Mouse (Mus musculus): ENCODE results near the gene Gbx1.

Gbx1 gene

DNA sequence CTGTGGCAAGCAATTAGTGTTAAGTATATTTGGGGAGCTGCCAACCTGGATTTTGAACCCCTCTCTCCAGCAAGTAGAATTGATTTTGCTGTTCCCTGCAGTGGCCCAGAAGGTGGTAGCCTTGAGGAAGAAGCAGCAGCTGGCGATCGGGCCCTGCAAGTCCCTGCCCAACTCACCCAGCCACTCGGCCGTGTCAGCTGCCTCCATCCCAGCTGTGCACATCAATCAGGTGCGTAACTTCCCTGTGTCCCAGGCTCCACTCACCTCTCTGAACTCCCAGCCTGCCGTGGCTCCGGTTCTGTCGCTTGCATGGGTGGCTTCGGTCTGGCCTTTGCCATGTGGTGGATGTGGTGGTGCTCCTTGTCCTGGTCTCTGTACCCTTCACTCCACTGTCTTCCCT is 49.1 kb downstream of the Gbx1 start:
- no peak for DNase-seq (ENCODE audit: low spot score in 2 of 2)

DNA sequence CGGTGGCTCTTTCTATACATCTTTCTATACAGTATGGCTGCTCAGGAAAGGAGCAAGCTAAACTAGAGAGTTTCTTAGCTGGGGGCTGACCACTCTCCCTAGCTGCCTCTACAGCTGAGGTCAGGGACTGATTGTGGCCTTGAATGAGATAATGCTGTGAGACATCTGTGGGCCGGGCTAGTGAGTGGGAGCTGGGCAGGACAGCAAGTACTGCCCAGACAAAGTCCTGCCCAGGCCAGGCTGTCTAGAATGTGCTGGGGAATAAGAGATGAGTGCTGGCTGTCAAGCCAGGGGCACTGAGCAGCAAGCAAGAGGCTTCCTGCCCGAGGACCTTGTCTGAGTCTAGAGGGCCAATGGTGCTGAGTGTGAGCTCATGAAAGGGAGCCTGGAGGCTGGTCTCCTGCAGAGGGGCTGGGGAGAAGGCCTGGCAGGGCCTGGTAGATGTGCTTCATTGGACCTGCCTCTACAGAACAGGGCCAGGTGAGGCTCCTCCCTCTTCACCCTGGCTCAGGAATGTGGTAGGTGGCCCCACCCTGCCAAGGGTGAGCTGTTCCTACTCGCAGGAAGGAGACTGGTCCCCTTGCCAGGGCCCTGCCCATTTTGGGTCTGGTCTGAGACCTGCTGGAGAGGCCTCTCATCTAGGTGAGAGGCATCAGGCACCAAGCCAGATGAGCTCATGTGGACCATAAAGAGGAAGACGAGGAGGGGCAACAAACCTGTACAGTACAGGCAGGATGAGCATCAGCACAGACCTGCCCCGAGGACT is 51.3 kb downstream of the Gbx1 start:
- peak; percentile 73 to 85 for DNase-seq (ENCODE audit: low spot score in 2 of 2)

DNA sequence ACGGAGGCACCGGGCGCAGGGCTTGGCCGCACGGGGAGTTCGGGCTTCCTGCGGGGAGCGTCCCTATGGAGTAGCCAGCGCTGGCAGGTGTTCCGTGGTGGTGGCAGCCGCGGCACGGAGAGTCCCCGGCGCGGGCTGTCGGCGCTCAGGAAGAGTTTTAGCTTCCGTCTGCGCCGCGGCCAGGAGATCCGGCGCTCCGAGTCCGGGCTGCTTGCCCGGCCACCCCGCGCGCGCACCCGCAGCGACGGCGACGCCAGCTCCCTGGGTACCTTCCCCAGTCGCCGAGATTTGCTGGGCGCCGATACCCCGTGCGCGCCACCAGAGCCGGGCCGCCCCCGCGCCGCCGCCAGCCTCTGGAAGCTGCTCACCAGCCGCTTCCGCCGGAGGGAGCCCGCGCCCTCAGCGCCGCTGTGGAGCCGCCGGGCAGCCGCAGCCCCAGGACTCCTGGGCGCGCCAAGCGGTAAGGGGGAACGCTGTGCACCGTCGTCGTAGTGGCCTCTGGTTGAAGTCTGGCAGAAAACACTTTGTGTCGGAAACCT is 52.2 kb downstream of the Gbx1 start:
- DNase-seq (ENCODE audit: low spot score in 2 of 2): peak in 1 of 2 experiments; percentile 22

DNA sequence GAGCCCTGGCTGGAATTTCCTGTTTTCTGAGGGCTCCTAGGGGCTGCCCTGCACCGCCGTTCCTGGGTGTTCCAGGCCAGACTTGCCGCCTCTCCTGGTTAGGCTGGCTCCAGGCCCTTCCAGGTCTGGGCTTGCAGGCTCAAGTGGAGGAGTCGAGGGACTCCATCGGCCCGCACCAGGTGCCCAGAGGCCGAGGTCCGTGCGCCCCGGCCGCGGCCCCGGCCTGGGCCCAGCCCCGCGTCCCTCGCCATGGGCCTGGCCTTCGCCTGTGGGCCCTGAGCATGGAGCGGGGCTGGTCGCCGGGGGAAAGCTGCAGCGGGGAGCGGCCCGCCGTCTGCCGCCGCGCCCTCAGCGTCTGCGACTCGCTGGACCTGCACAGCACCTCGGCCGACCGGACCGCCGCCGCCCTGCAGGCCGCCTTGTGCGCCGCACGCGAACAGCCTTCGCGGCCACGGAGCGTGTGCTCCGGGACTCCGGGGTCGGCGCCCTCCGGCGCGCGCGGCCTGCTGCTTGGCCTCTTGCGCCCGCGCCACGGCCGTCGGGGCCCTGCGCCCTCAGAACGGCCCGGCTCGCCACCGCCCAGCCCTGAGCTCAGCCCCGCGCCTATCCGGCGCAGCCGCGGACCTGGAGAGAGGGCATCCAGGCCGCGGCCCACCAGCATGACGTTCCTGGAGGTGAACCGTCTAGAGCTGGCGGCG is 52.8 kb downstream of the Gbx1 start:
- peak; percentile 75 to 77 for DNase-seq (ENCODE audit: low spot score in 2 of 2)

DNA sequence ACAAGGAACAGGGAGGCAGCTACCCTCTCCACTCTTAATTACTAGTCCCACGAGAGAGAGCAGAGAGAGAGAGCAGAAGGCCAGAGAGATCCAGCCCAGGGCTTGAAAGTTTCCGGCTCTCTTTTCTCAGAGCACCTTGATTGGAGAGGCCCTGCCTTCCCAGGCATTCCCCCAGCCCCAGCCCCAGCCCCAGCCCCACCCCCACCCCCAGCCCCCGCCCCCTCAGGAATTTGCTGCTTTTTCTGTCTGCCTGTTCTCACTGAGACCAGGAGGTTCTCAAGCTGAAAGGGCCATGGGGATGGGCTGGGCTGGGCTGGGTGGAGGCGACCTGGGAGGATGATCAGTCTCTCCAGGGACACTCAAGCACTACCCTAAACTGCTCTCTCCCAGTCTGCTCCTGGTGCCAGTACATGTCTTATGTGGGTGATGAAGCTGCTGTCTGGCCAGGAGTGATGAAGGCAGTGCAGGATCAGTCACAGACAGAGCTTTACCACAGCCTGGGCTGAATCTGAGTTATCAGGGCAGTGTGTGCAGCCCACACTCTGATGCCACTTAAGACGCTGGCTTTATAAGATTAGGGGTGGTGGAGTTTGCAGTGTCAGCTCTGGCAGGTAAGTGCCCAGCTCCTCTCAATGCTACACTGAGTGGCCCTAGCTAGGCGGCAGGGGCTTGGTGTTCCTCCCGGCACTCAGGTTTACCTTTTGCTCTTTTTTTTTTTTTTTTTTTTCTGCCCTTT is 54.0 kb downstream of the Gbx1 start:
- DNase-seq (ENCODE audit: low spot score in 2 of 2): no peak

DNA sequence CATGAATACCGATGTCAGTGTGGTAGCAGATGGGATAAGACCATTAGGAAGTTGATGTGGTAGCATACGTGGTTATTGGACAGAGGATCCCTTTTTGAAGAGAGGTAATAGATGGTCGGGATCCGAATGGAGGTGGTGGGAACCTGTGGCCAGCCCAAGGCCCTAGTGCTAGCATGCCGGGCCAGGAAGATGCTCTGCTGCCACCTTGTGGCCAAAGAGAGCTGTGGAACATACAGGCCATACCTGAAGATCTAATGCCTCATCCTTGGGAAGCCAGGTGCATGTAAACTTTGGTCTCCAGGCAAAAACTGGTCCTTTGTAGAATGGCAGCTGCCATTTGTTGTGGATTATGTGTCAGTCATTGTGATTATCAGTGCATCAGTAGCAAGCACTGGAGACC is 56.4 kb downstream of the Gbx1 start:
- DNase-seq (ENCODE audit: low spot score in 2 of 2): peak in 1 of 2 experiments; percentile 76

DNA sequence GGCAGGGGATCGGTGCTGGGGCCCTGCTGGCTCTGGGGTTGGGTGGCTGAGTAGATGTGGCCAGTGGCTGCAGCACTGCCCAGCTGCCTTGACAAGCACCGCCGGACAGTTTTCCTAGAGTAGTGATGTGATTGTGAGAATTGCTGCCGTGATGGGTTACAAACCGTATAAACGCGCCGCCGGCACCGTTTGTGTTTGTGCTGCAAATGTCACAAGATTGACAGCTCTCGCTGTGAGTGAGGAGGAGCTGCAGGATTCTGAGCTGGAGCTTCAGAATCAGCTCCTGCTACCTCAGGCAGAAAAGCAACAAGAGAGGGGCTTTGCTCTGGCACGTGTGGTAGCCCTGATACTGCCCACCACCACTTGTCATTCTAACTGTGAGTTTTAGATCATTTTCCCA is 60.2 kb downstream of the Gbx1 start:
- DNase-seq (ENCODE audit: low spot score in 2 of 2): no peak

DNA sequence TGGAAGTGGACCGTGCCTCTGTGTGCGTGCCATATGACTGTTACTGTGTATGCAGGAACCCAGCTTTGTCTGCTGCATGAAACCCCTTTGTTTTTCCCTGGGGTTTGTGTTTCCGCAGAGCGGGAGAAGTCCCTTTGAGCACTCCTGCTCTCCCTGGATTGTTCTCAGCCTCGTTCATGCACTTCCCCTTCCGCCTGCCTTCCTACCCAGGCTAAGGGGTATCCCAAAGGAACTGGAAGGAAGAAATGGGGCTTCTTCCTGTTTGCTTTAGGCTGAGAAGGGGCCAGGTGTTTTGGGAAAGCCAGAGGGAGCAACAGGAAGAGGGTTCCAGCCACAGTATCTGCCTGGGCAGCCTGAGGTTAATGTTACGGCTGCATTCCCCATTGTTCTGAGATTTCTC is 71.4 kb downstream of the Gbx1 start:
- no peak for DNase-seq (ENCODE audit: low spot score in 2 of 2)

DNA sequence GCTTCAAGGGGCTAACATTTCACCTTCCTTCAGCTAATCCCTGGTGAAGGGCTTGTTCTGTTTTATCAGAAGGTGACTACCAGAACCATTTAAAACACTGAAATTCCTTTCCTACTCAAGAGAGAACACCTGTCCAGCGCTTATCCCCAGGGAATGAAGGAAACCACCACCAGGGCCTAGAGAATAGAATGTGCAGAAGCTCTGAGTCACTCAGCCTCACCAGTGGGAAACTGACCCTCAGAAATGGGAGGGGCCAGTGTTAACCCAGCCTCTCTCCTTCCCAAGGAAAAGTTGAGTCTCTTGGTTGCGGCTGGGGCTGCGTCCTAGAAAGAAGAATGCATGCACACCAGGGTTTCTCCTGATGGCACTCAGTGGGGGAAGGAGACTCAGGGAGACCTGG is 71.9 kb downstream of the Gbx1 start:
- no peak for DNase-seq (ENCODE audit: low spot score in 2 of 2)

DNA sequence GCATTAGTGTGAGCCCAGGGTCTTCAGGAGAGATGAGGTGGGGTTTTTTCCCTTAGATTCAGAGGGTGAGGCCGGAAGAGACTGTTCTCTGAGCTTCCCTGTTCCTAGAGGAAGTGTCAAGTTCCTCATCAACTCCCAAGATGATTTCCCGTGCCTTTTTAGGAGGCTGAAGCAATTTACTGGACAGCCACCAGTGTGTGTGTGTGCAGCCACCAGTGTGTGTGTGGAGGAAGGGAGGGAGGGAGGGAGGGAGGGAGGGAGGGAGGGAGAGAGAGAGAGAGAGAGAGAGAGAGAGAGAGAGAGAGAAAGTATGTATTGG is 73.1 kb downstream of the Gbx1 start:
- no peak for DNase-seq (ENCODE audit: low spot score in 2 of 2)

DNA sequence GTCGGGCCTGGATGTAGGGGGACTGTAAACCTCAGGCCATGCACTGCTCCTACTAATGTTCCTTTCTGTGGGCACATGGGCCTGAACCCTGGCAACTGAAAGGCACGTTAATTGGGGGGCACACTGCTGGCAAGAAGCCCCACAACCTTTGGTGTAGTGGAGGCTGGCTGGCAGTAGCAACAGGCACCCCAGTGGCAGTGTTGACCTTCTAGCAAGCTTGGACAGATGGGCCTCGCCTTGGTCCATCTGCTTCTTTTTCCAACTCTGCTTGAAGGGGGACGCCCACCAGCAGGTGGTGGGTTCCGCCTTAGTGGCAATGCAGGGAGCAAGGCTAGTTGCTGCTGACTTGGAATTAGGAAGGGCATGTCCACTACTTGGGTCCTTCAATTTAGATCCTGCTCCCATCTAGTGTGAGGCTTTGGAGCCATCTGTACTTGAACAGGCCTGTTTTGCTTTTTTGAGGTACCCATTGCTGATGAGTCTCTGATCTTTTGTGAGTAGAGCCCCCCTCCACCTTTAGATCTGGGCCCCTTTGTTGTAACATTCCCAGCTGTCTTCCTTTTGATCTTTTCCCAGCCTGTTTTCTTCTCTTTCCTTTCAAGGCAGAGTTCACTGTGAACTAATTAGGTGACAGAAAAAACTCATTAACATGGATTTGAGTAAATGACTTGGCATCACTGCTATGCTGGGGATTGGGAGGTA is 73.6 kb downstream of the Gbx1 start:
- DNase-seq (ENCODE audit: low spot score in 2 of 2): no peak

Measured in urinary bladder, postnatal 36 days (tissue).